Mouse (Mus musculus) heart, adult 2 months (tissue): ENCODE data around the gene Rsph6a.

Source experiments
- CTCF ChIP-seq: fragments of 200-600 bp; IDR thresholded peaks from 2 replicates; pipeline ENCODE4 v1.8.1; 2022; ENCODE audit warnings: antibody characterized with exemption, mild to moderate bottlenecking, moderate library complexity
- EP300 ChIP-seq: fragments of 200-500 bp; IDR thresholded peaks from 2 replicates; pipeline ENCODE4 v1.6.1; 2011; ENCODE audit warnings: low read depth, low read length, control low read depth; ENCODE audit not compliant: insufficient read depth
- POLR2A ChIP-seq: fragments of 200-500 bp; IDR thresholded peaks from 2 replicates; pipeline ENCODE4 v1.6.1; 2011; ENCODE audit warnings: mild to moderate bottlenecking, low read depth, low read length, control low read depth; ENCODE audit not compliant: insufficient read depth

DNA sequence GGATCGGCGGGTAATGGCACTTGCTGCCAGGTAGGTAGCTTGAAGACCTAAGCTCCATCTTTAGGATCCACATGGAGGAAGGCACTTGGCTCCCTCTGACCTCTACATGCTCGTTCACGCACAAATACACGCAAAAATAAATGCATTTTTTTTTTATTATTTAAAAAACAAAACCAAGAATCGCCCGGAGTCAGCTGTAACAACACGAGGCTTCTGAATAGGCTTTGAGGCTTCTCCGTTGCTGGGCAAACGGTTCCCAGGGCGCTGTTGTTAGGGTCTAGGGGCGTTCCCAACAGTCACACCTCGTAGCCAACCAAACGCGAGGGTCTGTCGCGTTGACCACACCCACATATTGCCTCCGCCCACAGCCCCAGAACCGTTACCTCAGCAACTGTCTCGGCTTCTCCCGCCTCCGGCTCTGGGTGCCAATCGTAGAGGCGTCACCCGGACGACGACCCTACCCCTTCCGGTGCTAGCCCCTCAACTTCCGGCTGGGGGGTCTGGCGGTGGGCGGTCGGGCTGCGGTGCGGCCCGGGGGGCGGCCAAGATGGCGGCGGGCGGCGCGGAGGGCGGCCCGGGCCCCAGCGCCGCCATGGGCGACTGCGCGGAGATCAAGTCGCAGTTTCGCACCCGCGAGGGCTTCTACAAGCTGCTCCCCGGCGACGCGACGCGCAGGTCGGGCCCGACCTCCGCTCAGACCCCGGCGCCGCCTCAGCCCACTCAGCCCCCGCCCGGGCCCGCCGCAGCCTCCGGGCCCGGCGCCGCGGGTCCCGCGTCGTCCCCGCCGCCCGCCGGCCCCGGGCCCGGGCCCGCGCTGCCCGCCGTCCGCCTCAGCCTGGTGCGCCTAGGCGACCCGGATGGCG is 21.5 kb downstream of the Rsph6a start, which contains the start of gene Dmwd:
- no peak for TF ChIP-seq CTCF
- peak; percentile 48; the same call in 1 of the 2 replicates for TF ChIP-seq POLR2A
- 0 out of 2 replicates have a peak, but pooled peaks have one; percentile 26 for TF ChIP-seq EP300
